Comparison of ENCODE assay signal across 8 mouse cellular contexts in the genomic region with DNA sequence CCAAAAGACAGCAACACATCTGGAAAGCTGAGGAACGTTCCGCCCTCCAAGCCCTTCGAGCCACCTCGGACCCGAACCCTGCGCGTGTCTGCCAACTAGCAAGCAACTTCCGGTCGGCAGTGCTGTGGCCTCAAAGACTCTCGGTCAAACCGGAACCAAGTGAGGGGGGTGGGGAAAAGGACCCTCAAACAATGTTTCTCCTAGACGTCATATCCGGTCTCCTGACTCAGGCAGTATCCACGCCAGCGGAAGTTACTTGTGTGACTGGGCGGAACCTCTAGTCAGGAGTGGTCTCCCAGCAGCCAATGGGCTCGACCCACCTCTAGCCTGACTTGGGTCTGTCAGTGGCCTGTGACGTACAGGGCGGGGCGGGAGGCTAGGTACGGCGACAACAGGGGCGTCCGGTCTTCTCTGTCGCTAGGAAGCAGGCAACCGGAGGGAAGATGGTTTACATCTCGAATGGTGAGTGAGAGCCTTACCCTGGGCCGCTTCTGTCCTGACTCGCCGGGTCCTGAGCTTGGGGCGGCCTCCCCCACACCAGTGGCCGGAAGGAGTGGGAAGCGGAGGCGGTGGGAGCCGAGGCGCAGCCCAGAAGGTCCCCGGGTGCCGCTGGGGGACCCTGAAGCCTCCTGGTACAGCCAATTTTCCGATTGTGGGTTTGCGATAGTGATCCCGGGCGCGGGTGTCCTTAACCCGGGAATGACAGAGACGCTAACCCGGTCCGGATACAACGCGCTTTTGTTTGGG. TPM values are rescaled to one million over a fixed set of nuclear protein-coding genes. Genes with fewer than 3 reads are reported as not detected.
A peak's percentile ranks its signal among the peaks of the same experiment; 100 is the strongest.
DNase-seq lines count a peak whose midpoint lies in the region; ATAC-seq lines count a peak whose summit lies in the region.

A gene (plus strand): TSS at position 234 of the 747 bp plus-strand sequence.

- ATAC-seq in erythroblast, adult 5-6 weeks (replicated peaks; ENCODE audit: low FRiP score, poor library complexity, severe bottlenecking): peak; percentile 98
- peak; percentile 100 for ATAC-seq in kidney, embryonic 15.5 days (replicated peaks; ENCODE audit: low FRiP score)
- ATAC-seq in monocyte, adult 5-6 weeks (replicated peaks; ENCODE audit: insufficient number of reproducible peaks, low FRiP score, low TSS enrichment, poor library complexity, severe bottlenecking): peak; percentile 99

- H3K27me3 ChIP-seq in heart, embryonic 10.5 days (ENCODE audit: insufficient read depth, poor library complexity, severe bottlenecking): no peaks in the 10 kb centered on the region
- H3K27me3 ChIP-seq in kidney, embryonic 15.5 days: no peaks in the 10 kb centered on the region

- peak within 1 kb of the TSS; percentile 96 for H3K4me3 ChIP-seq in heart, embryonic 10.5 days
- H3K4me3 ChIP-seq in kidney, embryonic 15.5 days (replicated peaks): peak within 1 kb of the TSS; percentile 95

- under 1% methylated on average over 49 of the region's 49 CpGs for WGBS in heart, embryonic 10.5 days
- under 1% methylated on average over 49 of the region's 49 CpGs for WGBS in kidney, embryonic 15.5 days

- no peaks in the 10 kb centered on the region for H3K9me3 ChIP-seq in heart, embryonic 10.5 days
- no peaks in the 10 kb centered on the region for H3K9me3 ChIP-seq in kidney, embryonic 15.5 days (replicated peaks)

- H3K4me1 ChIP-seq in heart, embryonic 10.5 days: peaks cover 13% of the 10 kb centered on the region
- peaks cover 11% of the 10 kb centered on the region for H3K4me1 ChIP-seq in kidney, embryonic 15.5 days

- peaks cover 36% of the 10 kb centered on the region for H3K36me3 ChIP-seq in heart, embryonic 10.5 days
- peaks cover 35% of the 10 kb centered on the region for H3K36me3 ChIP-seq in kidney, embryonic 15.5 days

- H3K9ac ChIP-seq in kidney, embryonic 15.5 days: peak within 1 kb of the TSS; percentile 92

- peak; percentile 93 to 95 for DNase-seq in B cell, adult 2 months
- DNase-seq in brain, adult 2 months (ENCODE audit: low read depth, low spot score): peak; percentile 100
- DNase-seq in heart, embryonic 10.5 days (ENCODE audit: low spot score): peak; percentile 100
- peak; percentile 96 for DNase-seq in liver
- peak; percentile 89 to 93 for DNase-seq in spleen, postnatal 4 days (ENCODE audit: low spot score in 2 of 2)

- peak within 1 kb of the TSS; percentile 93 for H3K27ac ChIP-seq in heart, embryonic 10.5 days
- H3K27ac ChIP-seq in kidney, embryonic 15.5 days: peak within 1 kb of the TSS; percentile 87

- H3K4me2 ChIP-seq in kidney, embryonic 15.5 days: peak within 1 kb of the TSS; percentile 65

RNA-seq across cellular contexts. Expression of the gene that starts here (rescaled TPM):
- total RNA-seq in erythroblast, adult 5-6 weeks (2015; ENCODE audit: low replicate concordance): 35.7 and 87.2 TPM in 2 replicates
- total RNA-seq in erythroblast, adult 5-6 weeks (2017; ENCODE audit: low replicate concordance): 139 and 189 TPM in 2 replicates
- polyA plus RNA-seq in heart, embryonic 10.5 days (2016; fragmentation: Nextera tagmentation; extraction: Ambion mirVana): 201 and 231 TPM in 2 replicates
- 263 and 288 TPM in 2 replicates for polyA plus RNA-seq in kidney, embryonic 15.5 days (2015; fragmentation: Nextera tagmentation; extraction: Ambion mirVana)
- 363 to 500 TPM (median 474 TPM) in 3 replicates for total RNA-seq in monocyte, adult 5-6 weeks (2017)

Comparison
In these comparisons a context has a peak if more than half of its experiments do, and no peak if none do; other contexts are left out.
1. Peak in every context shown above with its lines: DNase-seq, ATAC-seq, H3K4me3 ChIP-seq and H3K27ac ChIP-seq.